Mouse (Mus musculus): ENCODE measurements around the gene Ubl5.
A peak's percentile ranks its signal among the peaks of the same experiment; 100 is the strongest.
"Not testable (repeated sequence)": the region's sequence is repeated elsewhere in the genome, so short reads cannot be mapped to it uniquely, and the experiment has no call there.

Gene Ubl5

GRCm38 (mm10) chr9:20642101-20642895 lies at the start of gene Ubl5:
Gene Ubl5 (plus strand): TSS chr9:20642878.
- peak; percentile 77 to 78 for DNase-seq

- DNase-seq: no peak
These were observed 41.4 kb upstream of the Ubl5 start for GRCm38 (mm10) chr9:20601270-20601669.

- DNase-seq: no peak
These were observed 36.4 kb upstream of the Ubl5 start for GRCm38 (mm10) chr9:20606269-20606668.

GRCm38 (mm10) chr9:20607100-20607974 lies 35.3 kb upstream of the Ubl5 start:
- DNase-seq: peak; percentile 80 to 81

- no peak for DNase-seq
These were observed 32.7 kb upstream of the Ubl5 start for GRCm38 (mm10) chr9:20609831-20610464.

- no peak for DNase-seq
These were observed 30.7 kb upstream of the Ubl5 start for GRCm38 (mm10) chr9:20611976-20612375.

GRCm38 (mm10) chr9:20616685-20617084 lies 26.0 kb upstream of the Ubl5 start:
- DNase-seq: no peak

GRCm38 (mm10) chr9:20631332-20631731 lies 11.3 kb upstream of the Ubl5 start:
- DNase-seq: no peak

- not testable (repeated sequence) for DNase-seq
These were observed 7.0 kb upstream of the Ubl5 start for GRCm38 (mm10) chr9:20635676-20636075.

GRCm38 (mm10) chr9:20636256-20636655 lies 6.4 kb upstream of the Ubl5 start:
- no peak for DNase-seq

- DNase-seq: no peak
These were observed 5.9 kb upstream of the Ubl5 start for GRCm38 (mm10) chr9:20636790-20637189.

GRCm38 (mm10) chr9:20638552-20638951 lies 4.1 kb upstream of the Ubl5 start:
- DNase-seq: no peak

- no peak for DNase-seq
These were observed 3.2 kb upstream of the Ubl5 start for GRCm38 (mm10) chr9:20639486-20639885.

- DNase-seq: no peak
These were observed 1.2 kb upstream of the Ubl5 start for GRCm38 (mm10) chr9:20641501-20641900.

GRCm38 (mm10) chr9:20642896-20643466 lies 303 bp downstream of the Ubl5 start:
- DNase-seq: peak; percentile 83 to 89

- DNase-seq: no peak
These were observed 1.1 kb downstream of the Ubl5 start for GRCm38 (mm10) chr9:20643781-20644180.

- DNase-seq: peak; percentile 61 to 79
These were observed 1.8 kb downstream of the Ubl5 start, which contains the start of gene Fbxl12 for GRCm38 (mm10) chr9:20644360-20645081. Gene Fbxl12 (minus strand): TSS chr9:20644767.

GRCm38 (mm10) chr9:20645121-20645520 lies 2.4 kb downstream of the Ubl5 start:
- DNase-seq: peak in 1 of 2 experiments; percentile 8

- peak; percentile 100 for DNase-seq
These were observed 9.1 kb downstream of the Ubl5 start, which contains the start of gene Pin1 for GRCm38 (mm10) chr9:20651602-20652259. Gene Pin1 (plus strand): TSS chr9:20652095.

- DNase-seq: no peak
These were observed 9.6 kb downstream of the Ubl5 start for GRCm38 (mm10) chr9:20652260-20652658.

- DNase-seq: no peak
These were observed 11.2 kb downstream of the Ubl5 start for GRCm38 (mm10) chr9:20653859-20654258.
